Mouse (Mus musculus) midbrain, postnatal 0 days (tissue): ENCODE data around the gene Sec62. TPM values are rescaled to one million over a fixed set of nuclear protein-coding genes. Genes with fewer than 3 reads are reported as not detected.
A peak's percentile ranks its signal among the peaks of the same experiment; 100 is the strongest.
"Not testable (repeated sequence)": the region's sequence is repeated elsewhere in the genome, so short reads cannot be mapped to it uniquely, and the experiment has no call there.

ENCODE experiments used
- ATAC-seq: fragments of 200-750 bp; cut with Nextera tagmentation; 2 replicates; pipeline ENCODE4 v1.8.0; 2017; ENCODE audit warnings: moderate number of reproducible peaks, mild to moderate bottlenecking, moderate TSS enrichment, moderate library complexity; ENCODE audit not compliant: low FRiP score
- DNase-seq: peaks from one replicate; pipeline ENCODE4 v3.0.0-alpha.2; 2015; ENCODE audit warnings: low spot score
- H3K27ac ChIP-seq: fragments of 300-500 bp; sonication (generic); 2 replicates; pipeline ENCODE4 v1.5.1; 2014; ENCODE audit warnings: low read depth, mild to moderate bottlenecking, low read length, mixed read lengths
- H3K27me3 ChIP-seq: fragments of 300-500 bp; sonication (generic); 2 replicates; pipeline ENCODE4 v1.6.1; 2014; ENCODE audit warnings: low read length, control low read depth, mixed read lengths; ENCODE audit not compliant: insufficient read depth
- H3K36me3 ChIP-seq: fragments of 300-500 bp; sonication (generic); 2 replicates; pipeline ENCODE4 v1.6.1; 2014; ENCODE audit warnings: low read length, control low read depth, mixed read lengths; ENCODE audit not compliant: insufficient read depth
- H3K4me1 ChIP-seq: fragments of 300-500 bp; sonication (generic); 2 replicates; pipeline ENCODE4 v1.6.1; 2014; ENCODE audit warnings: mild to moderate bottlenecking, control low read depth, antibody characterized with exemption, low read length, mixed read lengths; ENCODE audit not compliant: insufficient read depth
- H3K4me2 ChIP-seq: fragments of 300-500 bp; sonication (generic); 2 replicates; pipeline ENCODE4 v1.6.1; 2014; ENCODE audit warnings: low read depth, mild to moderate bottlenecking, low read length, mixed read lengths; ENCODE audit not compliant: poor library complexity, severe bottlenecking
- H3K4me3 ChIP-seq: fragments of 300-500 bp; sonication (generic); 2 replicates; pipeline ENCODE4 v1.5.1; 2014; ENCODE audit warnings: low read depth, mild to moderate bottlenecking, low read length, moderate library complexity
- H3K9ac ChIP-seq: fragments of 300-500 bp; sonication (generic); replicated peaks from 2 replicates; pipeline ENCODE4 v1.6.1; 2014; ENCODE audit warnings: mild to moderate bottlenecking, low read length, moderate library complexity, mixed read lengths; ENCODE audit not compliant: poor library complexity, severe bottlenecking
- H3K9me3 ChIP-seq: fragments of 300-500 bp; sonication (generic); 2 replicates; pipeline ENCODE4 v1.6.1; 2016; ENCODE audit warnings: low read length, control low read depth
- CTCF ChIP-seq: IDR thresholded peaks from 2 replicates; pipeline ENCODE4 v1.5.1; 2016; ENCODE audit warnings: antibody characterized with exemption, mild to moderate bottlenecking
- WGBS: fragments of 180-500 bp; shearing (Covaris S2); extraction: QIAGEN DNeasy Blood & Tissue Kit; methylation state at CpG from one replicate; pipeline ENCODE4 v1.1.7; 2014; 5-methylcytosine and 5-hydroxymethylcytosine counted together
- polyA plus RNA-seq: library from polyadenylated mRNA; unstranded; fragments of >200 nt; fragmentation: Nextera tagmentation; extraction: Ambion mirVana; gene quantifications from 2 replicates; pipeline ENCODE4 v1.2.1, GENCODE M21; 2015
- total RNA-seq: library from RNA; depleted of rRNA; stranded (reverse); fragments of >200 nt; gene quantifications from 2 replicates; pipeline ENCODE4 v1.2.3, GENCODE M21; 2014

The Sec62 gene
- total and polyA plus RNA-seq, 2 experiments from 2014 or later, result 58.6 to 129 TPM

- no peaks in the 10 kb centered on the region for H3K4me1 ChIP-seq
- H3K4me3 ChIP-seq, result no peak overlapping the region
- DNase-seq (no peak), ATAC-seq (no peak)
- TF ChIP-seq CTCF, result no peak
- no peaks in the 10 kb centered on the region for H3K36me3 ChIP-seq
- no peak overlapping the region for H3K9ac ChIP-seq
- no peaks in the 10 kb centered on the region for H3K27me3 ChIP-seq
- 64% methylated on average over 1 of the region's 1 CpGs for WGBS
- H3K27ac ChIP-seq, result no peak overlapping the region
- H3K4me2 ChIP-seq, result no peak overlapping the region
- H3K9me3 ChIP-seq, result no peaks in the 10 kb centered on the region
Observed at GRCm38 (mm10) chr3:30847413-30847812, 54.7 kb downstream of the Sec62 start.

- Histone ChIP-seq H3K4me3 (no peak overlapping the region), H3K9ac (no peak overlapping the region), H3K9me3 (no peaks in the 10 kb centered on the region), H3K4me1 (no peaks in the 10 kb centered on the region), H3K27ac (no peak overlapping the region), H3K36me3 (no peaks in the 10 kb centered on the region), H3K27me3 (no peaks in the 10 kb centered on the region), H3K4me2 (no peak overlapping the region)
- no peak for TF ChIP-seq CTCF
- no peak for ATAC-seq
- DNase-seq, result no peak
- 69% methylated on average over 6 of the region's 6 CpGs for WGBS
Observed at GRCm38 (mm10) chr3:30851422-30851821, 58.7 kb downstream of the Sec62 start.

DNA sequence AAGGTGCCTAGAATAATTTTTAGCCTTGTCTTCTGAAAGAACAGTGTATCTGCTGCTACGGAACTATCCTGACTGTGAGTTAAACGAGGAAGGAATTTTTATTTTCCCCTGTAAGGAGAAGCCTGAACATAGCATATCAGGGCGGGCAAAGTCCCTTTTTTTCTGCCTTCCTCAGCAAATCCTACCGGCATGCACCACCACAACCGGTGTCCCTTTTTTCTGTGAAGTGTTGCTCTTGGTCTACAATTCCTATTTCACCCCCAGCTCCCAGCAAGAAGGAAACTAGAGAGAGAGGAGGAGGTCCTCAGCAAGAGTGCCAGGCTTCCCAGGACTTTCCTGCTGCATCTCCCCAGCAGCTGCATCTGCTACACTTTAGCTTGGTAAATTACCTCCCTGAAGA is 60.9 kb downstream of the Sec62 start:
- Histone ChIP-seq H3K27me3 (no peaks in the 10 kb centered on the region), H3K4me3 (no peak overlapping the region), H3K4me2 (no peak overlapping the region), H3K4me1 (no peaks in the 10 kb centered on the region), H3K9me3 (no peaks in the 10 kb centered on the region), H3K27ac (no peak overlapping the region), H3K9ac (no peak overlapping the region), H3K36me3 (no peaks in the 10 kb centered on the region)
- no peak for TF ChIP-seq CTCF
- WGBS, result 90% methylated on average over 5 of the region's 5 CpGs
- ATAC-seq (no peak), DNase-seq (no peak)

- H3K4me3 ChIP-seq, result peak within 1 kb of the TSS; percentile 59
- no peaks in the 10 kb centered on the region for H3K9me3 ChIP-seq
- H3K36me3 ChIP-seq, result no peaks in the 10 kb centered on the region
- H3K4me2 ChIP-seq, result peak within 1 kb of the TSS; percentile 97
- no peaks in the 10 kb centered on the region for H3K27me3 ChIP-seq
- WGBS, result under 1% methylated on average over 74 of the region's 75 CpGs
- no peaks in the 10 kb centered on the region for H3K4me1 ChIP-seq
- no peak within 1 kb of the TSS for H3K27ac ChIP-seq
- peak; percentile 33 for DNase-seq
- peak; percentile 89 for ATAC-seq
- peak; percentile 61 for TF ChIP-seq CTCF
- H3K9ac ChIP-seq, result peak within 1 kb of the TSS; percentile 52
Observed at GRCm38 (mm10) chr3:30855604-30856458, 63.2 kb downstream of the Sec62 start, which contains the start of gene Gpr160. TSS of gene Gpr160 (plus strand) at chr3:30855950.

GRCm38 (mm10) chr3:30859599-30859998 is 66.9 kb downstream of the Sec62 start:
- not testable (repeated sequence) for ATAC-seq, H3K27ac ChIP-seq, H3K4me1 ChIP-seq, H3K4me2 ChIP-seq, DNase-seq, H3K9me3 ChIP-seq, H3K27me3 ChIP-seq, H3K36me3 ChIP-seq, H3K9ac ChIP-seq, H3K4me3 ChIP-seq
- 90% methylated on average over 8 of the region's 8 CpGs for WGBS

- ATAC-seq (no peak), DNase-seq (no peak)
- Histone ChIP-seq H3K27ac (no peak overlapping the region), H3K4me1 (no peaks in the 10 kb centered on the region), H3K4me2 (no peak overlapping the region), H3K9ac (no peak overlapping the region), H3K9me3 (no peaks in the 10 kb centered on the region), H3K4me3 (no peak overlapping the region), H3K27me3 (no peaks in the 10 kb centered on the region), H3K36me3 (no peaks in the 10 kb centered on the region)
- TF ChIP-seq CTCF, result no peak
- WGBS, result 77% methylated on average over 4 of the region's 4 CpGs
Observed at GRCm38 (mm10) chr3:30860705-30861104, 68.0 kb downstream of the Sec62 start.
